ENCODE assay signal across 25 mouse cellular contexts in genomic region chr5:42461195-42461594, GRCm38 (mm10).
"Had no signal": no experiment of that assay in that cellular context is flagged by ENCODE, and none has a peak within 500 bp of the region (broad histone marks: within the 10 kb centered on the region; RNA-seq: fewer than 3 reads in every experiment).

No protein-coding gene starts in this region.

- H3K4me2 ChIP-seq: heart, embryonic 12.5 days; hindbrain, embryonic 13.5 days; hindbrain, embryonic 15.5 days; kidney, embryonic 15.5 days; limb, embryonic 12.5 days; liver, embryonic 11.5 days; liver, embryonic 13.5 days; liver, embryonic 15.5 days had no signal

- H3K9me3 ChIP-seq: heart, embryonic 10.5 days; heart, embryonic 12.5 days; hindbrain, embryonic 13.5 days; hindbrain, embryonic 15.5 days; kidney, embryonic 15.5 days; limb, embryonic 10.5 days; limb, embryonic 12.5 days; liver, embryonic 13.5 days; liver, embryonic 15.5 days had no signal

- ATAC-seq: hindbrain, postnatal 0 days; intestine, embryonic 16.5 days; liver, postnatal 0 days had no signal

- H3K36me3 ChIP-seq: heart, embryonic 10.5 days; heart, embryonic 12.5 days; hindbrain, embryonic 13.5 days; hindbrain, embryonic 15.5 days; kidney, embryonic 15.5 days; limb, embryonic 10.5 days; limb, embryonic 12.5 days; liver, embryonic 13.5 days; liver, embryonic 15.5 days had no signal

- H3K9ac ChIP-seq: heart, embryonic 12.5 days; hindbrain, embryonic 13.5 days; hindbrain, embryonic 15.5 days; kidney, embryonic 15.5 days; limb, embryonic 12.5 days; liver, embryonic 13.5 days; liver, embryonic 15.5 days; liver, postnatal 0 days had no signal

- H3K4me3 ChIP-seq: heart, embryonic 10.5 days; heart, embryonic 12.5 days; hindbrain, embryonic 13.5 days; hindbrain, embryonic 15.5 days; kidney, embryonic 15.5 days; layer of hippocampus, adult 2 months; left cerebral cortex, adult 2 months; limb, embryonic 10.5 days; limb, embryonic 12.5 days; liver, embryonic 13.5 days; liver, embryonic 15.5 days had no signal

- H3K4me1 ChIP-seq: heart, embryonic 10.5 days; heart, embryonic 12.5 days; hindbrain, embryonic 13.5 days; hindbrain, embryonic 15.5 days; kidney, embryonic 15.5 days; limb, embryonic 10.5 days; limb, embryonic 12.5 days; liver, embryonic 13.5 days; liver, embryonic 15.5 days had no signal

- H3K27me3 ChIP-seq: heart, embryonic 12.5 days; hindbrain, embryonic 13.5 days; hindbrain, embryonic 15.5 days; kidney, embryonic 15.5 days; limb, embryonic 12.5 days; liver, embryonic 13.5 days; liver, embryonic 15.5 days had no signal

- DNase-seq: gastrocnemius, postnatal 25 days; heart, adult 18-20 months; heart, postnatal 10 days; kidney, adult 11 months; kidney, adult 2 months; kidney, adult 9 months; kidney, postnatal 10 days; kidney, postnatal 25 days; kidney, postnatal 4 days; liver; liver, embryonic 13.5 days; liver, postnatal 0 days had no signal

- H3K27ac ChIP-seq: heart, embryonic 10.5 days; hindbrain, embryonic 13.5 days; hindbrain, embryonic 15.5 days; hindbrain, postnatal 0 days; kidney, embryonic 15.5 days; layer of hippocampus, adult 2 months; left cerebral cortex, adult 2 months; limb, embryonic 10.5 days; limb, embryonic 12.5 days; liver, embryonic 13.5 days; liver, embryonic 15.5 days had no signal
